Mouse (Mus musculus): ENCODE measurements at regions not wholly inside any gene's neighbourhood (a gene's known extent, or its start where the extent isn't known, plus 50 kb on each side); places are given as distances from the start of the nearest gene placed in this dataset.

GRCm38 (mm10) chr10:23548322-23548721, 197.7 kb upstream of the Eya4 start:
- Histone ChIP-seq H3K27ac (ENCODE audit: insufficient read depth, low read depth) (no peak overlapping the region), H3K79me2 (replicated peaks; ENCODE audit: control insufficient read depth, extremely low read depth, insufficient read depth, poor library complexity, severe bottlenecking) (no peaks in the 10 kb centered on the region), H3K4me3 (replicated peaks in 1 of 3; ENCODE audit: low read depth in 2 of 3, low read length in 2 of 3, poor library complexity in 1 of 3) (no peak overlapping the region), H3K36me3 (replicated peaks in 1 of 2; ENCODE audit: control insufficient read depth in 1 of 2, insufficient read depth in 1 of 2, low read length in 1 of 2) (no peaks in the 10 kb centered on the region), H3K4me2 (ENCODE audit: insufficient read depth, low read depth, poor library complexity, severe bottlenecking) (no peak overlapping the region), H3K4me1 (ENCODE audit: control insufficient read depth in 1 of 2, insufficient read depth in 2 of 2) (peaks cover 0 to 4% of the 10 kb centered on the region in 2 experiments; a peak in 1 of 4 replicates), H3K27me3 (replicated peaks) (no peaks in the 10 kb centered on the region), H3K9ac (ENCODE audit: insufficient read depth, low read depth) (no peak overlapping the region), H3K9me3 (replicated peaks; ENCODE audit: low read length) (no peaks in the 10 kb centered on the region)
- no peak for DNase-seq (ENCODE audit: extremely low read depth)
- in situ Hi-C loops (cut with MboI; ENCODE audit: low pct_ligation_motif_present, low pct_unique_long_range_greater_than_20kb, low sequenced_read_pairs), result no loop called here
- TF ChIP-seq CHD2 (IDR thresholded peaks at IDR 0.05; ENCODE audit: low read length) (no peak), SIN3A (IDR thresholded peaks at IDR 0.05; ENCODE audit: low read length) (no peak), MXI1 (IDR thresholded peaks at IDR 0.05; ENCODE audit: low read depth, low read length) (no peak), USF2 (conservative IDR thresholded peaks at IDR 0.05; ENCODE audit: low read depth, low read length) (no peak), MEF2A (IDR thresholded peaks at IDR 0.05; ENCODE audit: borderline replicate concordance, low read depth, low read length) (no peak), ZNF384 (IDR thresholded peaks at IDR 0.05; ENCODE audit: low read depth, low read length) (no peak), MAZ (IDR thresholded peaks at IDR 0.05; ENCODE audit: low read depth, low read length) (no peak), ZMIZ1 (IDR thresholded peaks at IDR 0.05; ENCODE audit: low read depth, low read length) (no peak), USF1 (IDR thresholded peaks at IDR 0.05; ENCODE audit: low read depth, low read length) (no peak), TBP (conservative IDR thresholded peaks at IDR 0.05; ENCODE audit: low read depth, low read length) (no peak), NRF1 (IDR thresholded peaks at IDR 0.05; ENCODE audit: low read depth, low read length) (no peak), ZC3H11A (IDR thresholded peaks at IDR 0.05; ENCODE audit: low read depth, low read length) (no peak), E2F4 (IDR thresholded peaks at IDR 0.05; ENCODE audit: insufficient replicate concordance, low read depth, low read length) (no peak), ZKSCAN1 (IDR thresholded peaks at IDR 0.05; ENCODE audit: borderline replicate concordance, low read depth, low read length) (no peak)
- dilution Hi-C loops (cut with MboI; ENCODE audit: extremely low pct_ligation_motif_present, extremely low pct_unique_long_range_greater_than_20kb, low sequenced_read_pairs), result no loop called here

GRCm38 (mm10) chr10:23542712-23543111, 192.1 kb upstream of the Eya4 start:
- DNase-seq (ENCODE audit: extremely low read depth), result peak; percentile 88
- H3K36me3 ChIP-seq (replicated peaks in 1 of 2; ENCODE audit: control insufficient read depth in 1 of 2, insufficient read depth in 1 of 2, low read length in 1 of 2), result no peaks in the 10 kb centered on the region
- H3K9me3 ChIP-seq (replicated peaks; ENCODE audit: low read length), result no peaks in the 10 kb centered on the region
- dilution Hi-C loops (cut with MboI; ENCODE audit: extremely low pct_ligation_motif_present, extremely low pct_unique_long_range_greater_than_20kb, low sequenced_read_pairs) (no loop called here), in situ Hi-C loops (cut with MboI; ENCODE audit: low pct_ligation_motif_present, low pct_unique_long_range_greater_than_20kb, low sequenced_read_pairs) (no loop called here)
- H3K4me2 ChIP-seq (ENCODE audit: insufficient read depth, low read depth, poor library complexity, severe bottlenecking), result peak overlapping the region; percentile 62
- H3K9ac ChIP-seq (ENCODE audit: insufficient read depth, low read depth), result no peak overlapping the region
- H3K4me1 ChIP-seq (ENCODE audit: control insufficient read depth in 1 of 2, insufficient read depth in 2 of 2), result peaks cover 0 to 22% of the 10 kb centered on the region in 2 experiments; a peak in 2 of 4 replicates
- peak; percentile 86 for TF ChIP-seq IRF4 (IDR thresholded peaks at IDR 0.05; ENCODE audit: low read depth, low read length)
- peak; percentile 21; the same call in 1 of the 2 replicates for TF ChIP-seq BHLHE40 (IDR thresholded peaks at IDR 0.05; ENCODE audit: low read depth, low read length)
- TF ChIP-seq POLR2AphosphoS2 (IDR thresholded peaks at IDR 0.05; ENCODE audit: low read depth, low read length), result no peak
- TF ChIP-seq POLR2A (IDR thresholded peaks at IDR 0.05; ENCODE audit: low read depth, low read length), result peak; percentile 43
- no peak for TF ChIP-seq MXI1 (IDR thresholded peaks at IDR 0.05; ENCODE audit: low read depth, low read length)
- no peak for TF ChIP-seq RCOR1 (conservative IDR thresholded peaks at IDR 0.05; ENCODE audit: low read depth, low read length)
- peak; percentile 95 for TF ChIP-seq MEF2A (IDR thresholded peaks at IDR 0.05; ENCODE audit: borderline replicate concordance, low read depth, low read length)
- no peak for TF ChIP-seq ZNF384 (IDR thresholded peaks at IDR 0.05; ENCODE audit: low read depth, low read length)
- peak; percentile 59 for TF ChIP-seq JUND (conservative IDR thresholded peaks at IDR 0.05; ENCODE audit: low read depth, low read length)
- TF ChIP-seq JUN (IDR thresholded peaks at IDR 0.05; ENCODE audit: insufficient read depth, low read depth, low read length), result peak; percentile 26; the same call in 1 of the 2 replicates
- TF ChIP-seq ZMIZ1 (IDR thresholded peaks at IDR 0.05; ENCODE audit: low read depth, low read length), result no peak
- TF ChIP-seq CHD2 (IDR thresholded peaks at IDR 0.05; ENCODE audit: low read length), result peak; percentile 98
- peak; percentile 53; the same call in 1 of the 2 replicates for TF ChIP-seq TBP (conservative IDR thresholded peaks at IDR 0.05; ENCODE audit: low read depth, low read length)
- TF ChIP-seq ETS1 (conservative IDR thresholded peaks at IDR 0.05; ENCODE audit: low read depth, low read length), result no peak
- H3K27me3 ChIP-seq (replicated peaks), result no peaks in the 10 kb centered on the region
- no peaks in the 10 kb centered on the region for H3K79me2 ChIP-seq (replicated peaks; ENCODE audit: control insufficient read depth, extremely low read depth, insufficient read depth, poor library complexity, severe bottlenecking)
- peak overlapping the region in 2 of 3 experiments; percentile 4 to 29 for H3K4me3 ChIP-seq (replicated peaks in 1 of 3; ENCODE audit: low read depth in 2 of 3, low read length in 2 of 3, poor library complexity in 1 of 3)
- H3K27ac ChIP-seq (ENCODE audit: insufficient read depth, low read depth), result no peak overlapping the region

All from CH12.LX (cell line).